Mouse (Mus musculus) thymus, postnatal 4 days (tissue): ENCODE results near the gene Abcc8.
"Not testable (repeated sequence)": the region's sequence is repeated elsewhere in the genome, so short reads cannot be mapped to it uniquely, and the experiment has no call there.

Source experiments
- DNase-seq: peaks from one replicate; pipeline ENCODE4 v3.0.0; 2021

Abcc8 gene

GRCm38 (mm10) chr7:46179431-46180275, at the start of gene Abcc8:
TSS of gene Abcc8 (minus strand) at chr7:46180033.
- DNase-seq = peak; percentile 22

DNA sequence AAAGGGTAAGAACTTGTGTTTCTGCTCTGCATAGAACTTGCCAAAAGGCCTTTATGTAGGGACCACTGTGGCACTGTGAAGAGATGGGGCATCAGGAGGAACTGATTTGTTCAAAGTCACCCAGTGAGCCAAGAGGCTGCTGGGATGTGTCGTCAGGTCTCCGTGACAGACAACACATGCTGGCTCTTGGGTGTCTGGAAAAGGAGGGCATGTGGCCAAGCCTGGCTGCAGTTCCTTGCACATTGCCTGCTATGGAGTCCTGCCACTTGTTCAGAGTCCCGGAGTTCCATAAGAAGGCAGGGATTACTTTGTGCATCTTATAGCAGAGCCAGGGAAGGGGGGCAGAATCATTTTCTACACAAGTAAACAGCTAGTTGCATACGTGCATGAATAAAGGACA, 47.1 kb upstream of the Abcc8 start:
- DNase-seq = no peak

DNA sequence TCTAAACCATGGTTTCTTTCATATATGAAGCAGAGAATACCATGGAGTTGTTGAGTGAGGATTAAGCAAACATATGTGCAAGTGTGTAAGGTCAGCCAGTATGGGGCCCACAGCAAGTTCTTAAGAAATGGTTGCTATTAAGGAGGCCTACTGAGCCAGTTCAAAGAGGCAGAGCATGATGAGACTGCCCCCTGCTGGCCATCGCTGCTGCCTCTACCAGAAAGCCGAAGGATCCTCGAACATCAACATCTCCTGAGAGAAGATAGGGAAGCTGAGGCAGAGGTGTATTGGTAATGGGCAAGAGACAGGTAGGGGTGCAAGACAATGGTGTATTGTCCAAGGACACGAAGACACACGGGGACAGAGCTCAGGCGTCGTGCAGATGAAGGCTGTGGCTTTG, 46.4 kb upstream of the Abcc8 start:
- DNase-seq = peak; percentile 79

GRCm38 (mm10) chr7:46220591-46221129, 40.8 kb upstream of the Abcc8 start:
- DNase-seq = no peak

GRCm38 (mm10) chr7:46218415-46218814, 38.6 kb upstream of the Abcc8 start:
- peak; percentile 48 for DNase-seq

- DNase-seq = no peak
Observed at GRCm38 (mm10) chr7:46216481-46216880, 36.6 kb upstream of the Abcc8 start.

GRCm38 (mm10) chr7:46210276-46210675, 30.4 kb upstream of the Abcc8 start:
- DNase-seq = no peak

- DNase-seq = no peak
Observed at GRCm38 (mm10) chr7:46208131-46208530, 28.3 kb upstream of the Abcc8 start.

GRCm38 (mm10) chr7:46204775-46205174, 24.9 kb upstream of the Abcc8 start:
- DNase-seq = no peak

- DNase-seq = peak; percentile 77
Observed at GRCm38 (mm10) chr7:46204046-46204471, 24.2 kb upstream of the Abcc8 start.

DNA sequence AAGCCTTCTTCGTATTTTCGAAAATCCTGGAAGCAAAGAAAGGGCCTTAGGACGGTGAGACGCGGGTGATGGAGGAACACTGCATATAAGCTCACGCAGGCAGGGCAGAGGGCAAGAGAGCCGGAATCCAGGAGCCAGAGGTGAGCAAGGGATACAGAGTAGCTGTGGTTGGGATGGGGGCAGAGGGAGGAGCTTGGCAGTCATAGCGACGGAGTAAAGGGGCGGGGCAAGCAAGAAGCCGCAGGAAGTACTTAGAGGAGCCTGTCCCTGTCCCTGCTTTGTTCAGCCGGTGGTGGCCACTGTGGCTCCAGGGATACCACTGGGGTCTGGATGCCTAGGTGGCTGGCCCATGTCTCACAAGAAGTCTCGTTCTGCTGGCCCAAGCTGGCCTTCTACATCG, 21.8 kb upstream of the Abcc8 start:
- DNase-seq = no peak

DNA sequence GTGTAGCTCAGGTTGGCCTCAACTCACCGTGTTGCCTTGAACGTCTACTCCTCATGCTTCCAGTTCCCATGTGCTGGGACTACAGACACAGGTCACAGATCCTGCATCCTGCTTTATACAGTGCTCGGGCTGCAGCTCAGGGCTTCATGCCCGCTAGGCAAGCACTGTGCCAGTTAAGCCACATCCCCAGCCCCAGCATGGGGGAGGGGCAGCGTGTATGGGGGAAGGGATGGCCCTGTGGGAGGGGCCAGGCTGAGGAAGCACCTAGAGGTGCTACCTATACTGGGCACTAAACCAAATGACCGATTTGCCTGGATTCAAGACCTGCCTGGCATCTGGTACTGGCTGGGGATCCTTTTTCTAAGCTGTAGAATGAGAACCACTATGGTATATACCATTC, 20.2 kb upstream of the Abcc8 start:
- DNase-seq = peak; percentile 26

DNA sequence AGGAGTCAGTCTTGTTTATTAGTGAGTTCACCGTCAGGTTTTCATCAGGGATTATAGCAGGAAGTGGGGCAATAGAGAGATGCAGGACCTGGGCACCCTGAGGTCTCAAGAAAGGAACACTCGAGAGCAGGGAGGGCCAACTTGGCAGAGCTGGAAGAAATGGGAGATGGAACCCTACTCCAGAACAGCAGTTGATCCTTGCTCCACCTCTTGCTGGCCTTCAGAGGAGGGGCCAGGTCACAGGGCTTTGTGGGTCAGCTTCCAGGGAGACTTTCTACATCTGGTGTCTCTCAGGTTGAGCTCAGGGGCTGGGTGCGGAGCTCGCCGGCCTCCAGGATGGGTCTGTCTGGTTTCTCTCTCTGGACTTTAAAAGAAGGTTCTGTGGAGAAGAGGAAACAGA, 15.5 kb upstream of the Abcc8 start:
- DNase-seq = no peak

- no peak for DNase-seq
Observed at GRCm38 (mm10) chr7:46184232-46184631, 4.4 kb upstream of the Abcc8 start.

DNA sequence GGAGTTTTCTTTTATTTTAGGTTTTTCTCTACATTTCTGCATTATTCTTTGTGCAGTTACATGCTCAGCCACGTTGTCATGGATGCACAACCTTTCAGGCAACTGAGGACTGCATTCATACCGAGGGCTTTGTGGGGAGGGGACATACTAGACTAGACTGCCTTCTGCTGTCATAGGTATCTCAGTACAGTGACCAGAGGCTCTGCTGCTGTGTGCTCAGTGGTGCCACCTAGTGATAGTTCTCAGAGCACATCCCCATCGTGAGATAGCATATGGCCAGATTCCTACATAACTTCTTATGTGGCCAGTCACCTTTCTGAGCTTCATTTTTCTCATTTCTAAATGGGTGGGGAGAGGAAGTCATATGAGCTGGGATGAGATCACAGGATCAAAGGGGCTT, 1.8 kb upstream of the Abcc8 start:
- DNase-seq = peak; percentile 63

- DNase-seq = not testable (repeated sequence)
Observed at GRCm38 (mm10) chr7:46168980-46169379, 10.9 kb downstream of the Abcc8 start.

DNA sequence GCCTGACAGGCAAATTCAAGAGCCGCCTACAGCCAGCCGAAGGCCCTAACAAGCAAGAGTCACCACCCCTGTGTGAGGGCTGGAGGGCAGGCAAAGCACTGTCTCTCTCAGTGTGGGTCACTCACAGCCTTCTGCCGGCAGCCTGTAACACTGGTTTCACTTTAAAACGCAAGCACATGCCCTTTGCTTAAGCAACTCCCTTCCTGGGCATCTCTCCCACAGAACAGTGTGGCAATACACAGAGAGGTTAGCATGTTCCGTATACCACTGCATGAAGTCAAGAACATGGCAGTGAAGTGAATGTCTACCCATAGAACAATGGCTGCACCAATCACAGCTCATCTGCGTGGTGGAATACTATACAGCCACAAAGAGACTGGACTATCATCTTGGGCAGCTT, 11.4 kb downstream of the Abcc8 start:
- no peak for DNase-seq

DNA sequence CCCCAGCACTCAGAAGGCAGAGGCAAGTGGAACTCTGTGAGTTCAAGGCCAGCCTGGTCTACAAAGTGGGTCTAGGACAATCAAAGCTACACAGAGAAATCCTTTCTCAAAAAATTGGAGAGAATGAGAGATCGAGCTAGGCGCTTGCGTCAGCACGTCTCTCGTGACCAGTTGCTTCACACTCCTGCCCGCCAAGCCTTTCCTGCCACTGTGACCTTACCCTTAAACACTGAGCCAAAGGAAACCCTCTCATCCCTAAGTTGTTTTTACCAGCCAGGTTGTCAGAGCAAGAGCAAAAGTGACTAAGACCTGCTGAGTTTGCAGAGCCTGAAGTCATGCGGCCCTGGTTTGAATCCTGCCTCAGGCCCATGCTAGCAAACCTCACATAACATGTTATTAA, 11.9 kb downstream of the Abcc8 start:
- no peak for DNase-seq

DNA sequence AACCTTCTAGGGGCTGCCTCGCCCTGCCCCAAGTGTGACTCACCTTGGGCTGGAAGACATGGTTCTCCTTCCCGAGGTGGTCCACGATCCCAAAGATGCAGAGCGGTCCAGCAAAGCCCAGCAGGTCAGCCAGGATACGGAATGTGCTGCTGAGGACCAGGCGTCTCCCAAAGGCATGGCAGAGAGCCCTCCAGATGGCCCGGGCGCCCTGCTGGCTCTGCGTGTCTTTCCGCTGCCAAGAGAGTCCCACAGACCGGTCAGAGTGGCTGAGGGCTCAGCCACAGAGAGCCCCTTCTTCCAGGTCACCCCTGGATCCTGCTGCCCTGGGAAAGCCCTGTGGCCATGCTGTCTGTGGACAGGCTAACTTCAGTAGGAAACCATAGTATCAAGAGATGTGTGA, 14.0 kb downstream of the Abcc8 start:
- DNase-seq = no peak

- DNase-seq = no peak
Observed at GRCm38 (mm10) chr7:46162731-46163130, 17.1 kb downstream of the Abcc8 start.

DNA sequence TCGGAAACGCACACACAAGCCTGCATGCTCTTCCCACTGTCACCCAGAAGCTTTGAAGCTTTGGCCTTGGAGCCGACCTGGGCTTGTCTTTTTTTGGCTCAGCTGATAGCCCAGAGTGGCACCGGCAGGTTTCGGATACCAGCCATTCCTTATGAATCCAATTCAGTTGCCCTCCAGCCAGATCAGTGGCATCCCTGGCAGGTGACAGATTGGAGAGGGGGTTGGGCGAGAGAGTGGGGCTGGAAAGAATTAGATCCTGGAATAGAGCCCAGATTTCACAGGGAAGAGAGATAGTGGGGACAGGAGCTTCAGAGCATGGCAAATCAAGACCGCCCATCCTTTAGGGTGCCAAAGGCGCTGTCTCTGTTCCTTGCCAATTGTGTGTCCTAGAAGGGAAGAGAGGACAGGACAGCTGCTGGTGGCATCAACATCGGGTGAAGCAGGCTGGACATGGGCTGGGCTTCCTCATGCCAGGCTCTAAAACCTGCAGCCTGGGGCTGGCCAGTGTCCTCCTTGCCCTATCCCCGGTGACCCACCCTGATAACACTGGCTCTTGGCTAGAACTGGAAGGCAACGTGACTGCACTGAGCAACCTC, 17.6 kb downstream of the Abcc8 start:
- no peak for DNase-seq

GRCm38 (mm10) chr7:46161615-46162014, 18.2 kb downstream of the Abcc8 start:
- no peak for DNase-seq

- DNase-seq = no peak
Observed at GRCm38 (mm10) chr7:46157746-46158145, 22.1 kb downstream of the Abcc8 start.
